Mouse (Mus musculus) left cerebral cortex, postnatal 4 days (tissue): ENCODE measurements around the gene Rmi2. TPM values are rescaled to one million over a fixed set of nuclear protein-coding genes. Genes with fewer than 3 reads are reported as not detected.
"Not testable (repeated sequence)": the region's sequence is repeated elsewhere in the genome, so short reads cannot be mapped to it uniquely, and the experiment has no call there.

Experiments used
- DNase-seq: peaks from one replicate; pipeline ENCODE4 v3.0.0-alpha.2; 2022
- intact Hi-C: fragments of 180-260 bp; cut with DNase I; formaldehyde crosslinking; loops from one replicate; pipeline ENCODE4 v1.15.1; 2025
- total RNA-seq, 2 experiments: library from RNA; stranded (reverse); gene quantifications; 2 replicates each; pipeline ENCODE4 v1.2.3; 2021

Rmi2 gene
- total RNA-seq: under 1 TPM; 0.62 to 0.70 TPM

DNA sequence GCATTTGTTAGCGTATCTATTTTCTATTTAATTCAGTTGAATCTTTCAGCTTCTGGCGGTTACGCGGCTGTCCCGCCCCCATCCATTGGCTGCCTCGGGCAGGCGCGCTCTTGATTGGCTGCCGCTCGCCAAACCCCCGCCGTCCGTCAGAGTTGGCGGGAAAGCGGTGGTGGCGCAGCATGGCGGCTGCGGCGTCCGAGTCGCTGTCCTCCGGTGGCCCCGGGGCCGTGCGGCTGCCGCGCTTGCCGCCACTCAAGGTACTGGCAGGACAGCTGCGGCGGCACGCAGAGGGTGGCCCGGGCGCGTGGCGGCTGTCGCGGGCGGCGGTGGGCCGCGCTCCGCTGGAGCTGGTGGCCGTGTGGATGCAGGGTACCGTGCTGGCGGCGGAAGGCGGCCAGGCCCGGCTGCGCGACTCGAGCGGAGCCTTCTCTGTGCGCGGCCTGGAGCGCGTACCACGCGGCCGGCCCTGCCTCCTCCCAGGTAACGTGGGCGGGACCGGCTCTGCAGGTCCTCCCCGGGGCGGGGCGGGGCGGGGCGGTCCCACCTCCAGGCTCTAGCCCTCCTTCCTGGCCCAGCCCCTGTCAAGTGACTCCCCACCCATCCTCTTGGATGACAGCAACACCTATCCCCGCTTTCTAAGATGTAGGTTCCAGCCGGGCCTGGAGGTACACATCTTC lies at the start of gene Rmi2:
Gene Rmi2 (plus strand): TSS at position 149 of the 677 bp plus-strand sequence.
- peak; percentile 87 for DNase-seq
- intact Hi-C loops: no loop called here

DNA sequence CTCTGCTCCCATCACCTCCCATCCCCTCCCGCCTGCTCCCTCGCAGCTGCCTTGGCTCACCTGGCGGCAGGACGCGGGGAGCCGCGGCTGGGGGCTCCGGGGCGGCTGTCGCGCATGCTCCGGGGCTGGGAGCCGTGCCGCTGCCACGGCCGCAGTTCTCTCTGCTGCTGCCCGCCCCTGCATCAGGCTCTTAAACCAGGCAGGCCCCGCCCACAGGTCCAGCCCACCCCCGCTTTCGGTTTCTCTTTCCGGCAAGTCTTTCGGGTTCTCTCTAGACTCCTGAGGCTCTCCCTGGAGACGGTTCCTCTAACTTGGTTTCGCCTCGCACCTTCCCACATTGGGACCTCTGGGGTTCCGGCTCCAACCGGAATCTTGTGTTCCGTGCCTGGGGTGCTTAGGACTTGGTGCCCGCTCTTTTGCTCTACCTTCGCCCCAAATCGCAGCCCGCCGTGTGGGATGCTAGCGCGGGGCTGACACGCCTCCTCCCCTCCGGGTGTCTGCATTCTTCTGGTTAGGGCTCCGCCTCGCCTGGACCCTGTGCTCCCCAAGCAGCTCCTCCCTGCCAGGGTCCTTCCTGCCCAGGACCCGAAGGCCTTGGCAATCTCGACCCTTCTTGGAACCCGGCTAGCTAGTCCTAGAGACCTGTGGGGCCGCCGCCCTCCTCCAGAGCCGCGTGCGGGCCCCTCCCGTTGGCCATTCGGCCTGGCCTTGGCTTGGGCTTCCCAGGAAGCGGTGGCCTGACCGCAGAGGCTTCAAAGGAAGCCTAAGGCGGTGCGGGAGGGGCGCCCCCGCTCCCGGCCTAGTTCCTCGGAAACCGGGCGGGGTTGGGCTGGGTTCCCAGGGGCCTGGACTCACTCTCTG lies 49.3 kb upstream of the Rmi2 start, which contains the start of gene Socs1:
Gene Socs1 (minus strand): TSS at position 166 of the 861 bp plus-strand sequence.
- peak; percentile 88 for DNase-seq
- intact Hi-C loops: loop anchor here (5.0 to 10.0 kb wide), 2 partner anchors 121 to 213 kb away; no protein-coding TSS in a partner anchor

DNA sequence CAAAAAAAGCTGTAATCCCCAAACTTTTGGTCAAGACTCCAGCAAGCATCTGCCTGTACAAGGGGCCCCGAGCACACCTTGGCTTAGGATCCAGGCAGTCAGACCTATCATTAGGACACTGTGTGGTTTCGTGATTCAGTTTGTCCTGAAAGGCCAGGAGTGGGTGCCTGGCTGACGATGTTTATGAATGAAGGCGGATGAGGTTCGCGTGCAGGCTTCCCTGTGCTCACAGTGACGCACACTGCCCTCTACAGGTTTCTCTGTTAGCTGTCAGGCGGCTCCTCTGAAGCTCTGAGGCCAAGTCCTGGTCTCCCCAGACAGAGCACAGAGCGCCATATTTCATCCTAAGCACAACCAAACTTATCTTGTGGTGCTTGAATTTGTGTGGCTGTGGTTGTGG lies 48.6 kb upstream of the Rmi2 start:
- intact Hi-C loops: loop anchor here (5.0 to 10.0 kb wide), 2 partner anchors 121 to 214 kb away; no protein-coding TSS in a partner anchor
- DNase-seq: peak; percentile 85

DNA sequence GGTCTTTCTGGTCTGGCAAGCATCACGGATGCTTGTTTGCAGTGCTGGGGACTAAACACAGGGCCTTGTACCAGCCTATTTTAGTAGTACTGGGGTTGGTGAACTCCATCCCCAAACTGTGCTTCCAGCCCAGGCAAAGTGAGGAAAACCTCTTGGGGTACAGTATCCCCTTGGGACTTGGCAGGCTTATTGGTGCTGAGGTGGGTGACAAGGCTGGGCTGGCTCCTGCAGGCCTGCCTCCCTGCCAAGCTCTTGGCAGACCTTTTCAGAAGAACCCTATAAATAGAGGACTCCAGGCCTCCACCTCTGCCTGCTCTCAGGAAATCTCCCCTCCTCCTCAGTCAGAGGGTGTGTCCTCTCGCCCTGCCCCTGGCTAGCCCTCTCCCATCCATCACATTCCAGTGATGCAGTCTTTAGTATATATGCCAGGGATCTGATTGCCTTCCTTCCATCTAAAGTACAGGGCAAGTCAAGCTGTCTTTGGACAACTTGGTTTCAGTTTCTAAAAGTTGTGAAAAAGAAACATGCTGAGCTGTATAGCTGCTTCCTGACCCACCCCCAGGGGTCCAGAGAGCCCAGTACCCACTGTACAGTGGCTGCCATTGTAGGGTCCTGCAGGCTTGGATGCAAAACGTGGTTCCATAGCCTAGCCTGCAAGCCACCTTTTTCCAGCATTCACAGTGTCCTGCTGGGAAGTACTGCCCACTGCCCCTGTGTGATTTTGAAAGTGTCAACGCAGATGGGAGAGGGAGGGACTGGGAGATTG lies 47.9 kb upstream of the Rmi2 start:
- intact Hi-C loops: loop anchor here (5.0 to 10.0 kb wide), 2 partner anchors 122 to 215 kb away; no protein-coding TSS in a partner anchor
- DNase-seq: no peak

DNA sequence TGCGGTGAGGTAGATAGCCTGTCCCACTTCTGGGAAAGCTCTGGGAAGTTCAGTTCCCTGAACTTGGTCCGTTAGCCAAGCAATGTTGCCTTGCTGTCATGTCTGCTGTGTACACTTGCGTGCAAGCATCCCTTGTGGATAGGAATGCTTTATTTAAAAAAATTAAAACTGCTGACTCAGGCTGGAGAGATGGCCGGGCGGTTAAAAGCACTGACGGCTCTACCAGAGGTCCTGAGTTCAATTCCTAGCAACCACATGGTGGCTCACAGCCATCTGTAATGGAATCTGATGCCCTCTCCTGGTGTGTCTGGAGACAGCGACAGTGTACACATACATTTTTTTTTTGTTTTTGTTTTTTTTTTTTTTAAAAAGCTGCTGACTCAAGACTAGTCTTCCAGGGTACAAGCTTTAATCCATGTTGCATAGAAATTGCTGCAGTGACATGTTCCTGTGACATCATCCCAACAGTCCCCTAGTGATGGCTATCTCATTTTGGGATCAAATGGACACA lies 47.3 kb upstream of the Rmi2 start:
- no peak for DNase-seq
- intact Hi-C loops: loop anchor here (5.0 to 10.0 kb wide), 2 partner anchors 123 to 215 kb away; no protein-coding TSS in a partner anchor

DNA sequence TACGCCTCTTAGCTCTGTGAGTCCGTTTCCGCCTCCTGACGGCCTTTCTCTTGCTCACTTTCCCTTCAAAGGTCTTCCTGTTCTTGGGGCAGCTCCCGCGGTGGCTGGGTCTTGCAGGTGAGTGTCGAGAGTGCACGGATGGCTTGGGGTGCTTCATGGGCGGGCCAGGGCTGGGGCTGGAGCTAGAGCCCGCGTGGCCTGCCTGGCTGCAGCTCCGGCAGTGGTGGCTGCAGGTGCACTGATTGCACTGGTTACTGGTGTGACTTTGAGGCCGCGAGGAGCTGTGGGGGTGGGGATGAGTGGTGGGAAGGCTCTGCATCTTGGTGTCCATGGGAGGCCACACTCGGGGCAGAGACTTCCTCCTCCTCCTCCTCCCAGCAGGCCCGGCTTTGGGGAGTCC lies 46.6 kb upstream of the Rmi2 start, which contains the start of gene Tnp2:
Gene Tnp2 (minus strand): TSS at position 390 of the 400 bp plus-strand sequence.
- intact Hi-C loops: loop anchor here (5.0 to 10.0 kb wide), 2 partner anchors 123 to 216 kb away; no protein-coding TSS in a partner anchor
- DNase-seq: no peak

DNA sequence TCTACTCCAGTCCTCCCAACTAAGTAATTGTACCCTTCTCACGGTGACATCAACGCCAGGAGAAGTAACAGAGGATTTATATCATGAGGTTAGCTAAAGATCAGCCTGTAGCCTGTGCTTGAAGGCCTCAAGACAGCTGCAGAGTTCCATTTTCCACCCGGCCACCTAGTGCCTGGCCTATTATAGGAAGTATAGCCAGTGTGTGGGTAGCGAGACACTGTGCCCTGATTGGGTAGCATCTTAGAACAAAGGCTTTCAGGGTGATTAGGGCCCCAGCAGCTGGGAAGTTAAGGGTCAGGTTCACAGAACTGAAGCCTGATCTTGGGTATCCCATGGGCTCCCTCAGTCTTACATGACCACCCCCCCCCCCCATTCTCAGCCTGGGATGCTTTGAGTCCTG lies 46.0 kb upstream of the Rmi2 start:
- intact Hi-C loops: loop anchor here (5.0 to 10.0 kb wide), 2 partner anchors 124 to 217 kb away; no protein-coding TSS in a partner anchor
- no peak for DNase-seq

DNA sequence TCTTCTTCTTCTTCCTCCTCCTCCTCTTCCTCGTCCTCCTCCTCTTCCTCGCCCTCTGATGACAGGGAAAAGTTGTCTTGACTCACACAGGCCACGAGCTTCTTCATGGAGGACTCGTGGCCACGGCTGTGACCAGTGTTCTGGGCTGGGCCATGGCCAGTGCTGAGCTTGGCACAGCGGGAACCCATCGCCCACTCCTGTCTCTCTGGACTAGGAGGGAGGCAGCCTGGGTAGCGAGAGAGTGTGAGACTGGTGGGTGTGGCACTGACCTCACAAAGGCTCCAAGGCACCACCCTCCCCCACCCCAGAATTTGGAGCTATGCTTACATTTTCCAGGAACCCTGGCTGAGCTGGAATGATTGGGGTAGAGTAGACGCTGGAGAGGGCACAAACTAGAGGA lies 44.2 kb upstream of the Rmi2 start, which contains the start of gene Prm3:
Gene Prm3 (minus strand): TSS at position 213 of the 400 bp plus-strand sequence.
- intact Hi-C loops: no loop called here

DNA sequence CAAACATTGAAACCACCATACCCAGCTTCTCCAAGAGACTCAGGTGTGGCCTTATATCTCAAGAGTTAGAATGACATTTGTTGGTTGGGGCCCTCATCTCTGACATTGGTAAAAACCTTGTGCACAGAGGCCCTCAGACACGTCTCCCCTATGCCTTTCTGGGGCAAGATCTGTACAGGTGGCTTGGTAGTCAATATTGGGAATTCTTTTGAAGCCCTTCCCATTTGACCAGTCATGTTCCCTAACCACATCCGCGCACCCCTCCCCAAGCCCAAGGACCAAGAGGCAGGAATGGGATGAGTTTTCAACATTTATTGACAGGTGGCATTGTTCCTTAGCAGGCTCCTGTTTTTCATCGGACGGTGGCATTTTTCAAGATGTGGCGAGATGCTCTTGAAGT lies 38.8 kb upstream of the Rmi2 start, which contains the start of gene Prm2:
Gene Prm2 (minus strand): TSS at position 101 of the 400 bp plus-strand sequence.
- intact Hi-C loops: no loop called here
- no peak for DNase-seq

More for the DNA sequence above, 44.2 kb upstream of the Rmi2 start, which contains the start of gene Prm3:
- no peak for DNase-seq

DNA sequence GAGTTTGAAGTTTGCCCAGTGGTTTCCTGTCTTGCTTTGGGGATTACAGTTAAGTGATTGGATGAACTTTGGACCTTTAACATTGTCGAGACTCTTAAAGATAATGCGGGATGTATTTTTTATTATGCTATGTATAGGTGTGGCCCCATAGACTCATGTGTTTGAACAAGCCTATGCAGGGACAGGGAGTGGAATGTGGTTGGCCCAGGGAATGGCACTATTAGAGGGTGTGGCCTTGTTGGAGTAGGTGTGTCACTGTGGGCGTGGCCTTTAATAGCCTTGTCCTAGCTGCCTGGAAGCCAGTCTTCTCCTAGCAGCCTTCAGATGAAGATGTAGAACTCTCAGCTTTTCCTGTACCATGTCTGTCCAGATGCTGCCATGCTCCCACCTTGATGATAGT lies 32.4 kb upstream of the Rmi2 start:
- DNase-seq, intact Hi-C loops: not testable (repeated sequence)

DNA sequence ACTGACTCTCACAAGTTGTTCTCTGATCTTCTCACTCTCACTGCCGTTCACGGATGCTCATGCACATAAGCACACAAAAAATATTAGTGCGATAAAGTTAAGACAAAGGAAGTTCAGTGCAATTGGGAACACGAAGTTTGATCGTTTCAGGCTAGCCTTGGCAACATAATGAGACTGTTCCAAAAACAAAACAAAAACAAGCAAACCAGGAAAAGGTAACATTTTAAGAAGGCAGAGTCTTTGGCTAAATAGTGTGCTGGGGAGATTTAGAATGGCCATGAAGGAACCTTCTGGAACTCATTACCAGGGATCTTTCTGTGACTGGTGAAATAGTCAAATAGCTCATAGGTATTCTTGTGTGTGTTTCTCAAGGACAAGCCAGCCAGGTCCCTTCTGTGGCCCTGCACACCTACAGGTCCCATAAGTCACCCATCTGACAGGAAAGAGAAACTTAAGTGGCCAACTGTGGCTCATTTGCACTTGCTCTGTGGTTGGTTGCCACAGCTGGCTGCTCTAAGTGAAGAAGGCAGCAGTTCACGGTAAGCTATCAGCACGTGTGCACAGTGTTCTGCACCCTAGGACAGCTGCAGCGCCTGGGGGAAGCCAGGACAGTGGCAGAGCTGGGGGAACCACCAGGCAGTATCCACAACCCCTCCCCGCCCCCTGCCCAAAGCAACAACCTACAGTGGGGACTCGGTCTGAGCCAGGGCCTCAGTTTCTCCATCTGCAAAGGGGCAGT lies 28.9 kb upstream of the Rmi2 start, which contains the start of gene Prm1:
Gene Prm1 (minus strand): TSS at position 51 of the 739 bp plus-strand sequence.
- intact Hi-C loops: no loop called here
- no peak for DNase-seq

DNA sequence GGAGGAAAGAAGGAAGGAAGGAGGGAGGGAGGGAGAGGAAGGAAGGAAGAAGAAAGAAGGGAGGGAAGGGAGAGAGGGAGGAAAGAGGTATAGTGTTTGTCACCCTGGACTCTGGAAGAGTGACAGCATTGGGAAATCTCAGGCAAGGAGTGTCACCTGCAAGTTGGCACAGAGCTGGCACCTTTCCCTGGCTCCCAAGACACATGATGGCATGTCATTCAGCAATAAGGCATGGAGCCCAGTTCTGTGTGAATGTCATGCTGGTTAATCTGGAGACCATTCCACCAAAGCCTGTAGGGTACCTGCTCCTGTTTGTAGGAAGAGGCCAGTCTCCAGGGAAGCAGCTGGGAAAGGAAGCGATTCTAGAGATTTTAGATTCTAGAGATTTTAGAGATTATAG lies 24.5 kb upstream of the Rmi2 start:
- intact Hi-C loops: no loop called here
- DNase-seq: no peak

DNA sequence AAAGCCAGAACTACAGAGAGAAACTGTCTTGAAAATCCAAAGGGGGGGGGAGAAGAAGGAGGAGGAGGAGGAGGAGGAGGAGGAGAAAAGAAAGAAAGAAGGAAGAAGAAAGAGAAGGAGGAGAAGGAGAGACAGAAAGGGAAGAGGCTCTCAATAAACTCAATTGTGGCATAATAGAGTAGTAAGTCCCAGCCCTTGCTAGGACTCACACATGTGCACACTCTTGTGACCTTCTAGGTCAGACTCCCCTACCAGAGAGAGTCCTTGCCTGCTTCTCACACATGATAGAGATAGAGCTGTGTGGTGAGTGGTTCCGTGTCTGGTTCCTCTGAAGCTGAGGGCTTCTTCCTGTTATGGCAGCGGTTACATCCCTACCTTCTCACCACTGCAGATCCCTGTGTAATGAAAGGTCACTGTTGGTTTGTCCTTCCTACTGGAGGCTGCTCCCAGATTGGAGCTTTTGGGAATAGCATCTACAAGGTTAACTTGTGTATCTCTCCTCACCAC lies 21.9 kb upstream of the Rmi2 start, which contains the start of gene Gm11172:
Gene Gm11172 (plus strand): TSS at position 51 of the 507 bp plus-strand sequence.
- intact Hi-C loops: no loop called here
- DNase-seq: no peak

DNA sequence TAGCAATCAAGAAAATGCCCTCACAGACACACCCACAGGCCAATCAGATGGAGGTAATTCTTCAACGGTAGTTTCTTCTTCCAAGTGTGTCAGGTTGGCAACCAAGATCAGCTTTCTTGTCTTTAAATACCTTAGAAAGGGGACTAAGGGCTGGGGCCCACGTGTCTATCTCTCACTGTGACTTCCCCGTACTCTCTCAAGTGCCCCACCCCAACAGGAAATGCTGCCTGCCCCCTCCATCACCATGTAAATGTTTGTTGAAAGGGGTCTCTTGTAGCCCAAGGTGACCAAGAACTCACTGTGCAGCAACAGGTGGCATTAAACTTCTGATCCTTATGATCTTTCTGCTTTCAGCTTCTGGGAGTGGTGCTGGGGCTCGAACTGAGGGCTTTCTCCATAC lies 21.1 kb upstream of the Rmi2 start:
- intact Hi-C loops: no loop called here

DNA sequence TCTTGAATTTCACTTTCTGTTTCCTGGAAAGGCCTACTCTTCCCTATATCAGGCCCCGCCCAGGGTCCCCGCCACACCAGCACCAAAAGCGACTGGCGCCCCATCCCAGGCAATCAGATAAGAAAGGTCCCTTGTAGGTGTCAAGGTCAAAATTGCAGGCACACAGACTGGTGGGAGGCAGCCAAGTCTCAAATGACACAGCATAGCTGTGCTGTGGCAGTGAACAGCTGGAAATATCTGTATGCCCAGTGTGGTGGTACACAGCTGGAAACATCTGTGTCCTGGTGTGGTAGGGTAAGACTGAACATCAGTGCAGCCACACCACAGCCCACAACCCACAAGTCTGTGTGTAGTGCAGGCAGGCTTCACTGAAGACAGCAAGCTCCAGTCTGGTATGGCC lies 20.0 kb upstream of the Rmi2 start:
- DNase-seq: no peak
- intact Hi-C loops: no loop called here

More for the DNA sequence above, 21.1 kb upstream of the Rmi2 start:
- no peak for DNase-seq

DNA sequence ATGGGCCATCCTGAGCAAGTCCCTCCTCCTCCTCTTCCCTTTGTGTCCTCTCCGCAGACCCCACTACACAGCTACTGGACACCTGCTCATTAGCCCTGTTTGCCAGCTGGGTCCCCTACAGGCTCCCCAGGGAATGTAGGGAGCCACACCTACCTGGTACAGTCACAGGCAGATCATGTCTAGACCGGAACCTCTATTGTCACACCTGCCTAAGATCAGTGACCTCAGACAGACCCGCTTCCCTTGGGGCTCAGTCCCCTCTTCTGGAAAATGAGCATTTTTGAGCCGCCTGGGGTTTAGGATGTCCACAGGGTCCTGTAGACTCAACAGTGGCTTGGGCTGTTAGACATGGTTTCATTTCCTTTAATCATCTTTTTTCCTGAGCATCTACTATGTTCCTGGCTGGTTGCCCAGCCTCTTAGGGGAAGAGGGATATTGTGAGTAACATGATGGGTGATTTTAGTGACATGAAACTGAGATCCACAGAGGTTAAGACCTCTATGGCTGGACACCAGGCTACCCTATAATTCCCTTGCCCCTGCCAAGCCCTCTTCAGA lies 16.2 kb upstream of the Rmi2 start:
- intact Hi-C loops: no loop called here
- no peak for DNase-seq

DNA sequence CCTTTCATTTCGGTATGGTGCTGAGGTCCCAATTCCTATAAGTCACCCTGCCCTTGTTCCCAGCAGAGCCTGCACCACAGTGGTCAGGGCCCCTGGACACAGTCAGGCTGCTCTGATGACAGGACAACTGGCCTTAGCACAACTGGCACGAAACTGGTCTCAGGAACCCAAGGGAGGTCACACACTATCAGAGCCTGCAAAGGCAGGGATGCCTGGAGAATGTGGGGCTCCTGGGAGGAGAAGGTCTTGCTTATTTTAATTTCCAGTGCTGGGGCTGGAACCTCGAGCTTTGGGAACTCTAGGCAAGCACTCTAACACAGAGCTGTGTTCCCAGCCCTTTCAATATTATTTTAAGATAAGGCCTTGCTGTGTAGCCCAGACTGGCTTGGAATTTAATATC lies 14.9 kb upstream of the Rmi2 start:
- DNase-seq: no peak
- intact Hi-C loops: no loop called here

DNA sequence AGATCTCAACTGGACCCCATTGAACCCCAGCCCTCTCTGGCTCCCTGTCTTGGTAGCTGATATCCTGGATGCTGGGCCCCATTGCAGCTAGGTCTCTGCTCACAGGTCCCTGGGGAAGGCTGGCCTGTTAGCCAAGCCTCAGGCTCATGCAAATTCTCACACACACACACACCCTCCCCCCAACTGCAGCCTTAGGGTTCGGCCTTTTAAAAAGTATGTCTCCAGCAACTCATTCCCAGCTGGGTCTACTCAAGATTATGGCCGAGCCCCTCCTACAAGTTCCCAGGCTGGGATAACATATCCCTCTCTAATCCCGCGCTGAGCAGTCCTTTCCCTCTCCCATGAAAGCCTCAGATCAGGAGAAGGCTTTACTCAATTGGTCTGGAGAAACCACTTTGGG lies 13.5 kb upstream of the Rmi2 start:
- no peak for DNase-seq

DNA sequence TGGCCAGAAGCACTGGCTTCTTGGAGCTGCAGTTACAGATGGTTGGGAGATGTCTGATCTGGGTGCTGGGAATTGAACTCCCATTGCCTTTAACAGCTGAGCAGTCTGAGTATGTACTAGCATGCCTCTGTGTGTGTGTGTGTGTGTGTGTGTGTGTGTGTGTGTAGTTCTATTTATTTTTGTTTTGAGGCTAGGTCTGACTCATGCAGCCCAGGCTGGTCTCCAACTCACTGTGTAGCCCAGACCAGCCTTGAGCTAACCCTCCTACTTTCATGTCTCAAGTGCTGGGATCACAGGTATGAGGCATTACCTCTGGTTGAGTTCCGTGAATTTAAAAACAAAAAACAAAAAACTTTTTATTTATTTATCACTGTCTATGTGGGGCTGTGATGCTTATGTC lies 10.3 kb upstream of the Rmi2 start:
- intact Hi-C loops: no loop called here
- no peak for DNase-seq

More for the DNA sequence above, 13.5 kb upstream of the Rmi2 start:
- intact Hi-C loops: no loop called here
